Mouse (Mus musculus) Patski (cell line): ENCODE data around the gene Scd1. TPM values are rescaled to one million over a fixed set of nuclear protein-coding genes. Genes with fewer than 3 reads are reported as not detected.

ENCODE experiments used
- ATAC-seq: fragments of 100-300 bp; one replicate; pipeline ENCODE4 v1.8.0; 2021
- CTCF ChIA-PET: fragments of 350-600 bp; sonication (Branson Sonifier 250); formaldehyde crosslinking; loops from one replicate; lab custom pipeline; 2022; ENCODE audit warnings: inconsistent platforms; lab: Charles Lee
- POLR2A ChIA-PET: fragments of 350-600 bp; sonication (Branson Sonifier 250); formaldehyde crosslinking; loops from one replicate; lab custom pipeline; 2022; ENCODE audit warnings: antibody characterized with exemption, inconsistent platforms; lab: Charles Lee
- DNase-seq: peaks from one replicate; pipeline ENCODE4 v3.0.0-alpha.2; 2011; ENCODE audit warnings: low read depth, low spot score
- H3K27me3 ChIP-seq: fragments of 371-371 bp; one replicate; pipeline ENCODE4 v1.5.1; 2021
- CTCF ChIP-seq: fragments of 100-300 bp; IDR thresholded peaks from one replicate; pipeline ENCODE4 v1.5.1; 2021
- in situ Hi-C: fragments of 300-500 bp; cut with MboI; formaldehyde crosslinking; loops from 3 replicates; pipeline ENCODE4 v1.11.1; 2018; ENCODE audit warnings: low pct_unique_long_range_greater_than_20kb, mixed read lengths
- polyA plus RNA-seq: library from polyadenylated mRNA; unstranded; gene quantifications from one replicate; pipeline ENCODE4 v1.2.3, GENCODE M21; 2021

The Scd1 gene
- polyA plus RNA-seq, 1 experiment from 2014 or later = 2.4 TPM

- CTCF ChIA-PET = interaction anchor here (1.1 to 2.8 kb wide), 2 partner anchors 9 to 57 kb away, joined by 4 to 13 read pairs; no protein-coding TSS in a partner anchor
- in situ Hi-C loops = no loop called here
- no peaks in the 10 kb centered on the region for H3K27me3 ChIP-seq
- no peak for TF ChIP-seq CTCF
- POLR2A ChIA-PET = interaction anchor here (0.7 kb wide), 1 partner anchor 78 kb away, joined by 3 read pairs; no protein-coding TSS in a partner anchor
- DNase-seq = no peak
- ATAC-seq = no peak
Observed at GRCm38 (mm10) chr19:44365733-44366132, 41.9 kb downstream of the Scd1 start.

GRCm38 (mm10) chr19:44364029-44364428 lies 43.6 kb downstream of the Scd1 start:
- no peaks in the 10 kb centered on the region for H3K27me3 ChIP-seq
- ATAC-seq = no peak
- no peak for DNase-seq
- in situ Hi-C loops = no loop called here
- ChIA-PET CTCF (interaction anchor here (0.9 to 2.8 kb wide), 10 partner anchors 55 to 176 kb away, joined by 3 to 13 read pairs (median 4); no protein-coding TSS in a partner anchor), POLR2A (interaction anchor here (0.6 kb wide), 1 partner anchor 119 kb away, joined by 4 read pairs; no protein-coding TSS in a partner anchor)
- no peak for TF ChIP-seq CTCF

- peak; percentile 98 for TF ChIP-seq CTCF
- POLR2A ChIA-PET = interaction anchor here (0.6 kb wide), 1 partner anchor 120 kb away, joined by 4 read pairs; no protein-coding TSS in a partner anchor
- ATAC-seq (peak; percentile 47), DNase-seq (no peak)
- H3K27me3 ChIP-seq = no peaks in the 10 kb centered on the region
- in situ Hi-C loops = no loop called here
- CTCF ChIA-PET = interaction anchor here (0.7 to 2.8 kb wide), 12 partner anchors 50 to 177 kb away, joined by 3 to 13 read pairs (median 4); no protein-coding TSS in a partner anchor
Observed at GRCm38 (mm10) chr19:44363529-44363928, 44.1 kb downstream of the Scd1 start.

GRCm38 (mm10) chr19:44358700-44359099 lies 49.0 kb downstream of the Scd1 start:
- in situ Hi-C loops = loop anchor here (5.0 kb wide), 1 partner anchor 56 kb away; no protein-coding TSS in a partner anchor
- H3K27me3 ChIP-seq = no peaks in the 10 kb centered on the region
- ATAC-seq (no peak), DNase-seq (no peak)
- TF ChIP-seq CTCF = no peak
- ChIA-PET CTCF (interaction anchor here (0.8 kb wide), 1 partner anchor 197 kb away, joined by 3 read pairs; no protein-coding TSS in a partner anchor), POLR2A (no interaction called here)

DNA sequence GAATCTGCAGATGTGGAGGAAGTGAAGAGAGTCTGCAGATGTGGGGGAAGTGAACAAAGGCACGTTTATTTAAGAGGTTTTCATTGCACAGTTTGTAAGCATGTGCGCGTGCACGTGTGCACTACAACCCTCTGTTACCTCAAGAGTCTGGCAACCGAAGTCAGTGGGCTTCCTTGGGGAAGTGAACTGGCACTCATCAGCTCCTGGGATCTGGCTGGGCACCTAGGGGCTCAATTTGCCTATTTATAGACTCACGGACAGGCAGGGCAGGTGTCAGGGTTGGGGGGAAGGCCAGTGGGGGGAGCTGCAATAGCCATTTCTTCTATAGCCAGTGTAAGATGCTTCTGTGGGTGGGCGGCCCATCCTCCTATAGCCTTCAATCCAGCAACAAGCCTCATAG lies 55.9 kb downstream of the Scd1 start:
- TF ChIP-seq CTCF = no peak
- CTCF ChIA-PET = no interaction called here
- in situ Hi-C loops = no loop called here
- DNase-seq (no peak), ATAC-seq (no peak)
- POLR2A ChIA-PET = no interaction called here
- peaks cover 4% of the 10 kb centered on the region for H3K27me3 ChIP-seq

GRCm38 (mm10) chr19:44349689-44350088 lies 58.0 kb downstream of the Scd1 start:
- ATAC-seq (no peak), DNase-seq (no peak)
- in situ Hi-C loops = no loop called here
- CTCF ChIA-PET = no interaction called here
- peaks cover 5% of the 10 kb centered on the region for H3K27me3 ChIP-seq
- POLR2A ChIA-PET = no interaction called here
- TF ChIP-seq CTCF = no peak

Other genes with a start within 250 kb of the Scd1 start
- gene Pkd2l1, start 215.4 kb downstream of the Scd1 start, polyA plus RNA-seq = 0.03 TPM
- 0.05 TPM for gene Scd3, start 204.6 kb downstream of the Scd1 start, polyA plus RNA-seq
- gene Scd2, start 114.2 kb downstream of the Scd1 start, polyA plus RNA-seq = 152 TPM
- 0.09 TPM for gene Scd4, start 74.8 kb downstream of the Scd1 start, polyA plus RNA-seq
- 0.15 TPM for gene Wnt8b, start 85.6 kb upstream of the Scd1 start, polyA plus RNA-seq
- 0.83 TPM for gene Sec31b, start 138.0 kb upstream of the Scd1 start, polyA plus RNA-seq
- gene Gm20538, start 145.0 kb upstream of the Scd1 start, polyA plus RNA-seq = not detected
- gene Ndufb8, start 147.6 kb upstream of the Scd1 start, polyA plus RNA-seq = 681 TPM
- gene Hif1an, start 155.0 kb upstream of the Scd1 start, polyA plus RNA-seq = 25.1 TPM